In genomic region chr16:32715364-32715763, GRCm38 (mm10) we compare ENCODE assay signal across 8 mouse cellular contexts. TPM values are rescaled to one million over a fixed set of nuclear protein-coding genes. Genes with fewer than 3 reads are reported as not detected.
DNase-seq lines count a peak whose midpoint lies in the region; ATAC-seq and TF ChIP-seq lines count a peak whose summit lies in the region.

No protein-coding gene starts in this region.

- H3K27ac ChIP-seq in hindbrain, embryonic 15.5 days (replicated peaks): no peak overlapping the region
- no peak overlapping the region for H3K27ac ChIP-seq in hindbrain, embryonic 13.5 days
- H3K27ac ChIP-seq in ES-Bruce4 (ENCODE audit: insufficient read depth, low read length): no peak overlapping the region
- H3K27ac ChIP-seq in liver, adult 2 months (replicated peaks; ENCODE audit: insufficient read depth, low read depth, low read length): no peak overlapping the region

- TF ChIP-seq CTCF in ES-Bruce4 (IDR thresholded peaks at IDR 0.05; ENCODE audit: low read depth, low read length): peak; percentile 86
- peak; percentile 79 for TF ChIP-seq CTCF in liver, adult 2 months (IDR thresholded peaks at IDR 0.05; ENCODE audit: low read depth, low read length)

- no peaks in the 10 kb centered on the region for H3K27me3 ChIP-seq in hindbrain, embryonic 15.5 days
- H3K27me3 ChIP-seq in hindbrain, embryonic 13.5 days: no peaks in the 10 kb centered on the region
- H3K27me3 ChIP-seq in ES-Bruce4 (ENCODE audit: control insufficient read depth, insufficient read depth, low read length, poor library complexity, severe bottlenecking): no peaks in the 10 kb centered on the region
- H3K27me3 ChIP-seq in liver, adult 2 months (ENCODE audit: control insufficient read depth, insufficient read depth, low read length): no peaks in the 10 kb centered on the region

- peak; percentile 49 for DNase-seq in c-Kit-positive CD71-negative TER-119-negative erythroid progenitor cells, embryonic 14.5 days (ENCODE audit: low read depth)
- peak; percentile 17 for DNase-seq in liver, adult 2 months (ENCODE audit: extremely low read depth, low read depth, low spot score)
- no peak for DNase-seq in spleen, postnatal 4 days (ENCODE audit: low spot score in 2 of 2)
- DNase-seq in right cerebral cortex, postnatal 14 days: no peak
- DNase-seq in right cerebral cortex, postnatal 10 days (ENCODE audit: low spot score in 2 of 2): no peak

- no peaks in the 10 kb centered on the region for H3K9me3 ChIP-seq in hindbrain, embryonic 15.5 days
- no peaks in the 10 kb centered on the region for H3K9me3 ChIP-seq in hindbrain, embryonic 13.5 days
- no peaks in the 10 kb centered on the region for H3K9me3 ChIP-seq in ES-Bruce4 (replicated peaks; ENCODE audit: control insufficient read depth, insufficient read depth, low read length, poor library complexity, severe bottlenecking)

- peak overlapping the region; percentile 23; the same call in 1 of the 2 replicates for H3K4me2 ChIP-seq in hindbrain, embryonic 15.5 days
- H3K4me2 ChIP-seq in hindbrain, embryonic 13.5 days: no peak overlapping the region

- no peak overlapping the region for H3K4me3 ChIP-seq in hindbrain, embryonic 15.5 days
- H3K4me3 ChIP-seq in hindbrain, embryonic 13.5 days: no peak overlapping the region
- no peak overlapping the region for H3K4me3 ChIP-seq in ES-Bruce4 (ENCODE audit: low read depth, low read length)
- no peak overlapping the region for H3K4me3 ChIP-seq in liver, adult 2 months (ENCODE audit: insufficient read depth, low read depth, low read length)

- H3K9ac ChIP-seq in hindbrain, embryonic 15.5 days: no peak overlapping the region
- H3K9ac ChIP-seq in hindbrain, embryonic 13.5 days: no peak overlapping the region
- 0 out of 2 replicates have a peak overlapping the region, but pooled peaks have one; percentile 25 for H3K9ac ChIP-seq in ES-Bruce4 (ENCODE audit: low read depth, poor library complexity, severe bottlenecking)
- no peak overlapping the region for H3K9ac ChIP-seq in liver, adult 2 months (ENCODE audit: low read depth, low read length)

- ATAC-seq in hindbrain, embryonic 15.5 days (ENCODE audit: low FRiP score, low read depth): no peak
- no peak for ATAC-seq in hindbrain, embryonic 13.5 days (ENCODE audit: low FRiP score)

- no peaks in the 10 kb centered on the region for H3K36me3 ChIP-seq in hindbrain, embryonic 15.5 days
- no peaks in the 10 kb centered on the region for H3K36me3 ChIP-seq in hindbrain, embryonic 13.5 days
- no peaks in the 10 kb centered on the region for H3K36me3 ChIP-seq in ES-Bruce4 (ENCODE audit: control insufficient read depth, insufficient read depth, low read length, poor library complexity, severe bottlenecking)
- H3K36me3 ChIP-seq in liver, adult 2 months (ENCODE audit: control insufficient read depth, insufficient read depth, low read length): no peaks in the 10 kb centered on the region

- no peaks in the 10 kb centered on the region for H3K4me1 ChIP-seq in hindbrain, embryonic 15.5 days (replicated peaks)
- 0 out of 2 replicates have a peak, but pooled peaks cover 4% of the 10 kb centered on the region for H3K4me1 ChIP-seq in hindbrain, embryonic 13.5 days (replicated peaks)
- H3K4me1 ChIP-seq in ES-Bruce4 (ENCODE audit: control insufficient read depth, insufficient read depth, low read length): peaks cover 2% of the 10 kb centered on the region
- H3K4me1 ChIP-seq in liver, adult 2 months (ENCODE audit: control insufficient read depth, insufficient read depth, low read length): peaks cover 5% of the 10 kb centered on the region

- TF ChIP-seq POLR2A in ES-Bruce4 (IDR thresholded peaks at IDR 0.05; ENCODE audit: insufficient read depth, low read length): no peak
- no peak for TF ChIP-seq POLR2A in liver, adult 2 months (IDR thresholded peaks at IDR 0.05; ENCODE audit: extremely low read depth, insufficient read depth, low read length)

- no peak for TF ChIP-seq EP300 in ES-Bruce4 (IDR thresholded peaks at IDR 0.05; ENCODE audit: insufficient read depth, low read depth, low read length)

- WGBS in hindbrain, embryonic 15.5 days: 30% methylated on average over 13 of the region's 13 CpGs
- WGBS in hindbrain, embryonic 13.5 days: 28% methylated on average over 13 of the region's 13 CpGs
- 25% methylated on average over 13 of the region's 13 CpGs for WGBS in liver, adult 2 months

- H3K79me2 ChIP-seq in liver, adult 2 months (ENCODE audit: control insufficient read depth, insufficient read depth, low read length): no peaks in the 10 kb centered on the region

RNA-seq across cellular contexts. Expression of gene Muc4, which starts 20.3 kb away (rescaled TPM):
- not detected in 2 replicates for polyA plus RNA-seq in hindbrain, embryonic 15.5 days (2015; fragmentation: Nextera tagmentation; extraction: Ambion mirVana)
- polyA plus RNA-seq in hindbrain, embryonic 13.5 days (2015; fragmentation: Nextera tagmentation; extraction: Ambion mirVana): not detected in 2 replicates
- polyA plus RNA-seq in ES-Bruce4 (2011; ENCODE audit: insufficient read depth, insufficient read length, low read depth, missing spikeins): not detected in 2 replicates
- 0.18 TPM in 1 of 2 replicates, not detected in the other for total RNA-seq in liver, adult 2 months (2014; rRNA removed)
- polyA plus RNA-seq in liver, adult 2 months (2012; rRNA removed): 0.02 TPM in 2 replicates

Comparison
In these comparisons a context has a peak if more than half of its experiments do, and no peak if none do; other contexts are left out.
1. DNase-seq: peak in c-Kit-positive CD71-negative TER-119-negative erythroid progenitor cells, embryonic 14.5 days (single experiment) and liver, adult 2 months (single experiment); none in spleen, postnatal 4 days (0 of 2), right cerebral cortex, postnatal 14 days (single experiment) and right cerebral cortex, postnatal 10 days (0 of 2).